Mouse (Mus musculus) gastrocnemius, postnatal 25 days (tissue): ENCODE results near the gene Gys1. TPM values are rescaled to one million over a fixed set of nuclear protein-coding genes. Genes with fewer than 3 reads are reported as not detected.

Experiments used
- DNase-seq: peaks from one replicate; pipeline ENCODE4 v3.0.0; 2022
- total RNA-seq, 2 experiments: library from RNA; stranded (reverse); gene quantifications; 1 replicate in 1 of 2; 2 replicates in 1 of 2; pipeline ENCODE4 v1.2.3; 2021

The Gys1 gene
- total RNA-seq, 2 experiments from 2014 or later = 243 to 327 TPM

DNA sequence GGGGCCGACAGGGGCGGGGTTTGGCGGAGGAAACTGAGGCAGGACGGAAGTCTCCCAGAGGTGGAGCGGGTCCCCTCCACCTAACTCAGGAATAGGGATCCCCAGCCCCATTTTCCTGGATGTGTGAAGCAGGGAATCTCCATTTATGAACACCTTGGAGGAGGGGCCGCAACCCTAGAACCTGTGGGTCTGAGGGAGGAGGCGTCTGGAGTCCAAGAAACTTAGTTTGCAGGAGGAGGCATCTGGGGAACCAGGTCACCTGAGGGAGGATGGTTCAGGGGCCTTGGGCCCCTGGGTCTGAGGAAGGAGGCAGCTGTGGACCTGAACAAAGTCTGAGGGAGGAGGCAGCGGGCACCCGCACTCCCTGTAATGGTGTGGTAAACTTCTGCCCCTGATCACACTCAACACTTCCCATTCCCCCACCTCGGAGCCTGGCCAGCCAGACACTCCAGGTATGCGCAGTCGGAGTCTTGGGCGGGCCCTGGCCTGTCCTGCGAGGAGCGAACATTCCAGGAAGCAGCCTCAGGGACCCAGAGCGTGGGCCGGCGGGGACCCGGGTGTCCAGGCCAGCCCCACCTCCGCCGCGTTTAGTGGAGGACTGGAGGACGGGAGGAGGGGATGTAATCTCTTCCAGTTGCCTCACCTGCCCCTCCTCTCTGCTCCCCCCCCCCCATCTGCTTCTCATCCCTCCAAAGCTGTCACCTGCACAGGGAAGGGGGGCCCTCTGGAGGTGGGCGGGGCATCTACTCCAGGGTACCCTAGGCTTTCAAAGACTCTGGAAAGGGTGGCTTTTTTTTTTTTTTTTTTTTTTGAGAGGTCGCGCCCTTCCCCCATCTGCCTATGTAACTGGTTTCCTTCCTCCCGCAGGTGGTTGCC, 20.5 kb upstream of the Gys1 start:
- no peak for DNase-seq

GRCm38 (mm10) chr7:45414740-45415224, 19.9 kb upstream of the Gys1 start:
- DNase-seq = no peak

- no peak for DNase-seq
These were observed 19.0 kb upstream of the Gys1 start for GRCm38 (mm10) chr7:45415636-45416035.

GRCm38 (mm10) chr7:45417962-45418492, 16.6 kb upstream of the Gys1 start:
- no peak for DNase-seq

DNA sequence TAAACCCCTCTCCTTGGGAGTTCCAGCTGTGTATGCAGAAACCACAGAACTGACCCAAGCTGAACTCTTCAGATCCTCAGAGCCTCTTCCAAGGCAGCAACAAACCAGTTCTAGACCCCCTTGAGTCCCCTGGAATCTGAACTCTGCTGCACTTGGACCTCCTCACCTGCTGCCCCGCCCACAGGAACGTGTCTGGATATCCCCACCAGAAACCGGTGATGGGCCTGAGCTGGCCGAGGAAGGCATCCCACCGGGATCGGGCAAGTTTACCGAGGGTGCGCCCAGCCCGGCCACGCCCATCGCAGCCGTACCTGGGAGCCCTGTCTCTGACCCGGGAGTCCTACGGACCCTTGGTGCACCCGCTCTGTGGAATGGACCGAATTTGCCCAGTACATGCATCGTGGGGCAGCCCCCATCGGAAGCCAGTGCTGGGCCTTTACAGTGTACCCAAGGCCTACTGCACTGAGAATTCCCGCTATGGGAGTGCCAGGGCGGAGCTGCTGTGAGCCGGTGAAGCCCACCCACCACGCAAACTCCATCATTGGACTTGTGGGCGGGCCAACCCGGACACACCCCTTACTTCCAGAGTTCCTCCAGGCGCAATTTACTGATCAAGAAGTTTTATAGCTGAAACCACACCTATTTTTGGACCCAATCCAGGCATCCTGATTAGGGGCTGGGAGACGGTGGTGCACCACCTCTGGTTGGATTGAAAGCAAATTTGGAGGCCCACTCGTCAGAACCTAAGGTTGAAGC, 14.6 kb upstream of the Gys1 start:
- no peak for DNase-seq

GRCm38 (mm10) chr7:45420615-45420919, 14.1 kb upstream of the Gys1 start, which contains the start of gene Lhb:
Lhb (plus strand) TSS chr7:45420820.
- no peak for DNase-seq

DNA sequence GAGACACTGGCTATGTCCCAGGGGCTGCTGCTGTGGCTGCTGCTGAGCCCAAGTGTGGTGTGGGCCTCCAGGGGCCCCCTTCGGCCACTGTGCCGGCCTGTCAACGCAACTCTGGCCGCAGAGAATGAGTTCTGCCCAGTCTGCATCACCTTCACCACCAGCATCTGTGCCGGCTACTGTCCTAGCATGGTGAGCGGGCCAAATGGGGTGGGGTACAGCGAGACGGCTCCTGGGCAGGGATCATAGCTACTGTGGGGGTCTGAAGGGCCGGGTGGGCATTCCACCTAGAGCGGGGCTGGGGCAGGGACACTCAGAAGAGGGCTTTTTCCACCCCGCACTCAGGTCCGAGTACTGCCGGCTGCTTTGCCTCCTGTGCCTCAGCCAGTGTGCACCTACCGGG, 13.4 kb upstream of the Gys1 start:
- no peak for DNase-seq

GRCm38 (mm10) chr7:45426556-45426955, 8.1 kb upstream of the Gys1 start:
- peak; percentile 43 for DNase-seq

DNA sequence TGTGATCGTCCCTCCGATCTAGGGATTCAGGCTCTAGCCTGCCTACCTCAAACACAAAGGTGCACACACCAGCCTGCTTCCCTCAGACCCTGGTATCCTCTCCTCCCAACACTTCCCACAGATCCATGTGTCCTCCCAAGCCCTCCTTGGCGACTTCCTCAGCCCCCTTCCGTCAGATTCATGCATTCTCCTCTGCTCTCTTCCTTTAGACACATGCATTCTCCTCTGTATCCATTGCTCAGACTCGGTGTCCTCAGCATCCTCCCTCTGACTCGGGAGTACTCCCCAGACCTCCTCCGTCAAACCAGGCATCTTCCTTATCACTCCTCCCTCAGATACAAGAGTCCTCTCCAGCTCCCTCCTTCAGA, 825 bp upstream of the Gys1 start:
- DNase-seq = no peak

DNA sequence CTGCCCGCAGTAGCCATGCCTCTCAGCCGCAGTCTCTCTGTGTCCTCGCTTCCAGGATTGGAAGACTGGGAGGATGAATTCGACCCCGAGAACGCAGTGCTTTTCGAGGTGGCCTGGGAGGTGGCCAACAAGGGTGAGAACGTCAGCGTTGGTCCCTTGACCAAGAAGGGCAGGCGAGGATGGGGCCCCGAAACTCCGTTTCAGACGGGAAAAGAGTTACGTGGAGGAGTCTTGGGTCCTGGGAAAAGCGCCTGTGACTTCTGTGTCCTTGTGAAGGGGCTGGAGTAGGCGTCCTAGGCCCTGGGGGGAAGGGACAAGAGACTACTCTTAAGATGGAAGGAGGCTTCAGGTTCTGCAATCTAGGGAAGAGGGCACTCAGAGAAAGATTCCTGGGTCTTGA, 394 bp downstream of the Gys1 start:
- no peak for DNase-seq

- DNase-seq = no peak
These were observed 1.8 kb downstream of the Gys1 start for GRCm38 (mm10) chr7:45436444-45436843.

DNA sequence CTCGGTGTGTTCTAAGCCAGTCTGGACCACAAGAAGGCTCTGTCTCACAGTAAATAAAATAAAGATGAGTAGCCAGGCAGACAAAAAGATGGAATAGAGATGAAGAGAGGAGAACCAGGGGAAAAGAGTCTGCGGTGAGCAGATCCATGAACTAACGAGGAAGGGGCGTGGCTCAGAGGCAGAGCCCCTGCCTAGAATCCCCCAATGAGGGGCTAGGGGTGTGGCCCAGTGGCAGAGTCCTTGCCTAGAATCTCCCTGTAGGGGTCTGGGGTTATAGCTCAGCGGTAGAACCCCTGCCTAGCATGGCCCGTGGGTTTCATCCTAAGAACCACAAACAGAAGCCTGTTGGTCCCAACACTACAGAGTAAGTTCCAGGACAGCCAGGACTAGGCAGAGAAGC, 2.4 kb downstream of the Gys1 start:
- no peak for DNase-seq

DNA sequence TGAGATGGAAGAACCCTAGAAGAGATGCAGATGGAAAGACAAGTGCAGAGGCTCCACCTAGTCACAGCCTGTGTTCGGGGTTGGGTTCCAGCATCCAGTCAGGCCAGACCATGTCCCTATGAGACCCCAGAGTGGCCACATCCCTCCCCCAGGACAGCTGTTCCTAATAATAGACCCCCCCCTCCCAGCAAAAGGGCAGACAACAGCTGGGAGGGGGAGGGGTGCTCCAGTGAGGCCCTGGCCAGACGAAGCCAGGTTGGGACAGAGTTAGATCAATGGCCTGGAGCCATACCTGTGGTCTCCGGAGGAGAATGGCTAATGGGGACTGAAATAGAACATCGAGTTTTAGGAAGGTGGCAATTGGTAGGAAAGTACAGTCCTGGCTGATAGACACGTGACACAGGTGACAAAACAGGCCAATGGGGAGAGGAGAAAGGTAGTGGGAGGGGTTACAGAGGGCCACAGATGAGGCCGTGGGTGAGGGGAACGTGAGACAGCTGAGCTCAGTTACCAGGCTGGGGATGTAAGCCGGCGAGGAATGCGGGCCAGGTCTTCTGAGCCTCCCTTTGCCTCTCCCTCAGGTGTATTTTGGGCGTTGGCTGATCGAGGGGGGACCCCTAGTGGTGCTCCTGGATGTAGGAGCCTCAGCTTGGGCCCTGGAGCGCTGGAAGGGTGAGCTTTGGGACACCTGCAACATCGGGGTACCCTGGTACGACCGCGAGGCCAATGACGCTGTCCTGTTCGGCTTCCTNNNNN, 3.1 kb downstream of the Gys1 start, which contains the start of gene Ruvbl2:
Gene Ruvbl2 (minus strand): TSS at position 576 of the 756 bp plus-strand sequence.
- DNase-seq = peak; percentile 81

DNA sequence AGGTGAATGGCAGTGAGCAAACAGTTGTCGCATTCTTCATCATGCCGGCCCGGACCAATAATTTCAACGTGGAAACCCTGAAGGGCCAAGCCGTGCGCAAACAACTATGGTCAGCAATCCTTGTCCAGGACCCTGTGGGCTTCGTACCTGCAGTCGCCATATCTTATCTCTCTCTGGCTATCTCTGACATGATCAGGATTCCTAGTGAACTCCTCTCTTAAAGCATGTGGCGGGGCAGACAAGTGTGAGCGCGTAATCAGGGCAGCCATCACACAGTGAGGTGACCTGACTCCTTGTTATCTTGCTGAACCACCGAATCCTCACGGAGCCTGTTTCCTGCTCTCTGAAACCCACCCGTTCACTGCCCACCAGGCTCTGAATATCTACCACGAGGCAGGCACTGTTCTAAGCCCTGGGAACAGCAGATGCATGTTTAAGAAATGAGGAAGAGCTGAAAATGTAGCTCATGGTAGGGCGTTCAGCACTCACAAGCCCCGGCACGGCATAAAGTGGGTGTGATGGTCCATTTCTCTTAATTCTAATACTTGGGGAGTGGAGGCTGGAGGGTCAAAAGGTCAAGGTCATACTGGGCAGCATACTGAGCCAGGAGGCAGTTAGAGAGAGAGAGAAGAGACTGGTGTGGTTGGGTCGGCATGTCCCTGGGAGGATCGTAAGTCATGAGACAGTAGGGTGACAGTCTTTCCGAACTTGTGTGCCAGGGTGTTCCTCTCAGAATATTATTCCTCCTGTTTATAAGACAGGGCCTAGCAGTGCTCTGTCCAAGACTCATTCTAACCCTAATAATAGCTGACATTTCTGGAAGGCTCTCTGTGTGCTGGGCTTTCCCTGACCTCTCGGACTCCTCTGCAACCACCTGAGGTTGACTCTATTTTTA, 9.1 kb downstream of the Gys1 start:
- DNase-seq = peak; percentile 54

GRCm38 (mm10) chr7:45446589-45446988, 11.9 kb downstream of the Gys1 start:
- no peak for DNase-seq

DNA sequence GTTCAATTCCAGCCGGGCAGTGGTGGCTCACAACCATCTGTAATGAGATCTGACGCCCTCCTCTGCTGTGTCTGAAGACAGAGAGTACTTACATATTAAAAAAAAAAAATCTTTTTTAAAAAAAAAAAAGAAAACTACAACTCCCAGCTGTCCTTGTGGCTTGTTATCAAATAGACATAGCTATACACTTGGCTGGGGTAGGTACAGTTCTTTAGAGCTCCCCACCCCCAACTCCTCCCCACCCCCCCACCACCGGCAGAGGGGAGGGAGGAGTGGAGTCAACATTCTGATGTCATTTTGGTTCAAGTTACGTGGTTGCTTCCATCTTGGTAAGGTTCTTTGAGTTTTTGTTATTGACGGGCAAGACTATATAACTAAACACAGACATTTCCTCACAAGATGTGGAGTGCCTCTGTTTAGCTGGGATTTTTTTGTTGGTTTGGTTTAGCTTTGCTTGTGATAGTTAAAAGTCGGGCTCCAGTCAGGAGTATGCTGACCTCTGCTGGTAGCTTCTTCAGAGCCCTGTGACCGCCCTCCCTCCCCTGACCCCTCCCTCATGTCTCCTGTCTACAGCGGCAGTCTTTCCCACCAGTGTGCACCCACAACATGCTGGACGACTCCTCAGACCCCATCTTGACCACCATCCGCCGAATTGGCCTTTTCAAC, 12.8 kb downstream of the Gys1 start:
- DNase-seq = no peak

GRCm38 (mm10) chr7:45449974-45450373, 15.3 kb downstream of the Gys1 start:
- DNase-seq = no peak

DNA sequence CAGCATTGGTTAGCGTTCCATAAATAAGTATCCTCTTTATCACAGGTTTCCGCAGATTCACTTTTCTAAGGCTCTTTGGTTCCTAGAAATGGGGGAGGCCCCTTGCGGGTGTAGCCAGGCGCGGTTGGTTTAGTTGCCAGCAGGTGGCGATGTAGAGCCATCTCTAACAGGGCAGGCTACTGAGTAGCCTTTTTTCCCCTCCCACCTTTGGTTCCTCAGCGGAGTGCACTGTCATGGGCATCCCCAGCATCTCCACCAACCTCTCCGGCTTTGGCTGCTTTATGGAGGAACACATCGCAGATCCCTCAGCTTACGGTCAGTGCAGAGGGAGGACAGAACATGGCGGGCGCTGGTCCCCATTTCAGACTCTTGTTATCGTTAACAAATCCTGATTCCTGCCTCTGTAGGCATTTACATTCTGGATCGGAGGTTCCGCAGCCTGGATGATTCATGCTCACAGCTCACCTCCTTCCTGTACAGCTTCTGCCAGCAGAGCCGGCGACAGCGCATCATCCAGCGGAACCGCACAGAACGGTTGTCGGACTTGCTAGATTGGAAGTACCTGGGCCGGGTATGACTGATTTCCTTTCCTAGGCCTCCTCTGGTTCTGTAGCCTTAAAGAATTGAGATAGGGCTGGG, 16.8 kb downstream of the Gys1 start:
- peak; percentile 67 for DNase-seq

GRCm38 (mm10) chr7:45454971-45455370, 20.3 kb downstream of the Gys1 start:
- no peak for DNase-seq
